Mouse (Mus musculus): ENCODE measurements at regions not wholly inside any gene's neighbourhood (a gene's known extent, or its start where the extent isn't known, plus 50 kb on each side); places are given as distances from the start of the nearest gene placed in this dataset.

- Histone ChIP-seq H3K9me3 (no peaks in the 10 kb centered on the region), H3K27me3 (no peaks in the 10 kb centered on the region; the same call in 1 of the 2 replicates), H3K27ac (no peak overlapping the region), H3K4me3 (no peak overlapping the region), H3K9ac (no peak overlapping the region), H3K4me2 (replicated peaks) (no peak overlapping the region), H3K4me1 (no peaks in the 10 kb centered on the region), H3K36me3 (no peaks in the 10 kb centered on the region)
- ATAC-seq (ENCODE audit: insufficient number of reproducible peaks, insufficient read depth, low FRiP score, low TSS enrichment) = no peak
- WGBS = 15% methylated on average over 2 of the region's 2 CpGs
These were observed 159.7 kb upstream of the Adamts16 start for GRCm38 (mm10) chr13:71001278-71001677.

- H3K9me3 ChIP-seq = no peaks in the 10 kb centered on the region
- ATAC-seq (ENCODE audit: insufficient number of reproducible peaks, insufficient read depth, low FRiP score, low TSS enrichment) = peak; percentile 49; the same call in 1 of the 2 replicates
- no peak overlapping the region for H3K4me2 ChIP-seq (replicated peaks)
- 47% methylated on average over 5 of the region's 5 CpGs for WGBS
- H3K9ac ChIP-seq = no peak overlapping the region
- no peak overlapping the region for H3K27ac ChIP-seq
- H3K27me3 ChIP-seq = no peaks in the 10 kb centered on the region
- no peaks in the 10 kb centered on the region for H3K4me1 ChIP-seq
- no peaks in the 10 kb centered on the region for H3K36me3 ChIP-seq
- no peak overlapping the region for H3K4me3 ChIP-seq
These were observed 158.9 kb upstream of the Adamts16 start for GRCm38 (mm10) chr13:71000422-71001008.

DNA sequence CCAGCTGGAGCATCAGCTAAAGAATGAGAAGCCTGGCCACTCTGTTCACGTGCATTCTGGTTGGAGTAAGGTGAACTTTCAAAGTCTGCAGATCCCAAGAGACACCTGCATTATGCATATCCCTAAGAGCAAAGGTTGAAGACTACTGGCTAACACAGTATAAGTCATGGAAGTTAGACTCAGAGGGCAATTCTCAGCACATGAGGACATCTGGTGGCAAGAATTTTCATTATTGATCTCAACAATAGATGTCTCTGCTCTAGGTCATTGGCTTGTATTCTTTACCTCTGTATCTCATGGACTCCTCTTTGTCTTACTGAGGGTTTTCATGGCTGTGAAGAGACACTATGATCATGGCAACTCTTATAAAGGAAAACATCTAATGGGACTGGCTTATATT is 151.9 kb upstream of the Adamts16 start:
- Histone ChIP-seq H3K27me3 (no peaks in the 10 kb centered on the region), H3K4me2 (replicated peaks) (no peak overlapping the region), H3K9me3 (no peaks in the 10 kb centered on the region), H3K4me3 (no peak overlapping the region), H3K4me1 (no peaks in the 10 kb centered on the region), H3K27ac (no peak overlapping the region), H3K36me3 (no peaks in the 10 kb centered on the region), H3K9ac (no peak overlapping the region)
- ATAC-seq (ENCODE audit: insufficient number of reproducible peaks, insufficient read depth, low FRiP score, low TSS enrichment) = no peak
- WGBS = 59% methylated on average over 1 of the region's 1 CpGs

DNA sequence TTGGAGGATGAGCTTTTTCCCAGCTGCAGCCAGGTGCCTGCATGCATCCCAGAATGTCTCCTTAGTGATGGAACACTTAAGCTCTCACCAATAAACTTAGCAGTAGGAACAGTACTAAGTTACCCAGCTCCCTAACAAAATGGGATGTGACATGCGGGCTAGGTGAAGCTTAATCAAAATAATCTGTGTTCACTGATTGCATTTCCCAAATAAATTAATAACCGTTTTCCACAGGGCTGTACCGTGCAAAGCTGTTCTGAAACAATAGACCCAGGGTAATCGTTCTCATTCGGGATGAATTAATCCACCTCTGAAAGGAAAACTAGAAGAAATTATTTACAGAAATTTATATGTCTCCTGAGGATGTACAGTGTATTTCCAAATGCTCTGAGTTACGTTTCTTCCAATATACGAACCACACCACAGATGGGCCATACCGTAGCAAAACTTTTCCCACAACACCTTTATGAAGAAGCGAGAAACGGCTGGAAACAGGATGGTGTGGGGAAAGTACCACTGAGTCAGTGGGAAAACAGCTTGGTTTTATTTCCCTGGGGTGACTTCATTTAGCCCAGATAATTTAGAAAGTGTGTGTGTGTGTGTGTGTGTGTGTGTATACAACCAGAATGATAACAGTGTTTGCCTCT is 148.5 kb upstream of the Adamts16 start:
- ATAC-seq (ENCODE audit: insufficient number of reproducible peaks, insufficient read depth, low FRiP score, low TSS enrichment) = no peak
- H3K4me2 ChIP-seq (replicated peaks) = no peak overlapping the region
- 71% methylated on average over 10 of the region's 10 CpGs for WGBS
- H3K27ac ChIP-seq = no peak overlapping the region
- no peaks in the 10 kb centered on the region for H3K27me3 ChIP-seq
- H3K4me3 ChIP-seq = no peak overlapping the region
- no peaks in the 10 kb centered on the region for H3K9me3 ChIP-seq
- H3K36me3 ChIP-seq = no peaks in the 10 kb centered on the region
- no peaks in the 10 kb centered on the region for H3K4me1 ChIP-seq
- H3K9ac ChIP-seq = no peak overlapping the region

DNA sequence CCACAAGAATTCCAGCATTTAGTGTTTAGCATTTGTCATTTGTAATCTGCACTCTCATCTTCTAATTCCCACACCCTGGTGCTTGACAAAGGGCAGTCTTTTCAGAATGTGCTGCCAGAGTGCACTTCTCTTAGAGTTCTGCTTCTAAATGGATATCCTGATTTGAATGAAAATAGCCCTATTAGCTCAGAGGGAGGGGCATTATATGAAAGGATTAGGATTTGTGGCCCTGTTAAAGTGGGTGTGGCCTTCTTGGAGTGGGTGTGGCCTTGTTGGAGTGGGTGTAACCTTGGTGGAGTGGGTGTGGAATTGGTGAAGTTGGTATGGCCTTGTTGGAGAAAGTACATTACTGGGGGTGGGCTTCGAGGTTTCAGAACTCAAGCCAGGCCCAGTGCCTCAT is 137.7 kb upstream of the Adamts16 start:
- Histone ChIP-seq H3K4me1 (no peaks in the 10 kb centered on the region), H3K27me3 (no peaks in the 10 kb centered on the region), H3K36me3 (no peaks in the 10 kb centered on the region), H3K4me3 (no peak overlapping the region), H3K9me3 (no peaks in the 10 kb centered on the region), H3K9ac (no peak overlapping the region), H3K4me2 (replicated peaks) (no peak overlapping the region), H3K27ac (no peak overlapping the region)
- 89% methylated on average over 1 of the region's 1 CpGs for WGBS
- ATAC-seq (ENCODE audit: insufficient number of reproducible peaks, insufficient read depth, low FRiP score, low TSS enrichment) = no peak

DNA sequence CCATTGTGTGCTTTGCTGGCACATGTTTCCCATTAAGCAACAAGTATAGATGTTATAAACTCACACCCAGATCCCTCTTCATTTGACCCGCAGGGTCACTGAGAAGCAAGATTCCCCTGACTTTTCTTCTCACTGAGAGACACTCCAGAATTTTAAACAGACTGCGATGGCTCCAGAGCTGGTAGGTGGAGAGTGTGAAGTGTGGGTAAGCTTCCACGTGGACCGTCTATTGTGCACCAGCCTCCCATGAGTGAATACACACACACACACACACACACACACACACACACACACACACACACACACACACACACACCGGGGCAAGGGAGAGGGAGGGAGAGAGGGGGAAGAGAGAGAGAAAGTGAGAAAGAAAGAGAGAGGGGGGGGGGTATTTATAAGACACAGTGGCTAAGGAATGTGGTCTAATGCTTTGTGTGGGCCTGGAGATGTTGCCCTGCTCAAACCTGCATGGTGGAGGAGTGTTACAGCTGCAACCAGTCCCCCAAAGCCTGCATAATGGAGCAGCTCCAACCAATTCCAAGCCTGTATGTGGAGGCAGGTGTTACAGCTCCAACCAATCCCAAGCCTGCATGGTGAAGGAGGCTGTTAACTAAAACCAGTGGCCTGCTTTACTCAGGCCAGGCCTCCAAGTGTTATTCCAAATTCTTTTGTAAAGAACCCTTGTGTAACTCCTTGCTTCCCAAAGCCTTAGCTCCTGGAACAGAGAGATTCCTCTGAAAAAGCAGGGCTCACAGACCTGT is 137.1 kb upstream of the Adamts16 start:
- H3K36me3 ChIP-seq = no peaks in the 10 kb centered on the region
- H3K27me3 ChIP-seq = no peaks in the 10 kb centered on the region
- H3K4me1 ChIP-seq = no peaks in the 10 kb centered on the region
- no peak overlapping the region for H3K9ac ChIP-seq
- no peak for ATAC-seq (ENCODE audit: insufficient number of reproducible peaks, insufficient read depth, low FRiP score, low TSS enrichment)
- no peak overlapping the region for H3K4me3 ChIP-seq
- no peak overlapping the region for H3K4me2 ChIP-seq (replicated peaks)
- H3K9me3 ChIP-seq = no peaks in the 10 kb centered on the region
- WGBS = 79% methylated on average over 5 of the region's 5 CpGs
- no peak overlapping the region for H3K27ac ChIP-seq

- H3K27ac ChIP-seq = no peak overlapping the region
These were observed 128.0 kb upstream of the Adamts16 start for GRCm38 (mm10) chr13:70969596-70969995.

DNA sequence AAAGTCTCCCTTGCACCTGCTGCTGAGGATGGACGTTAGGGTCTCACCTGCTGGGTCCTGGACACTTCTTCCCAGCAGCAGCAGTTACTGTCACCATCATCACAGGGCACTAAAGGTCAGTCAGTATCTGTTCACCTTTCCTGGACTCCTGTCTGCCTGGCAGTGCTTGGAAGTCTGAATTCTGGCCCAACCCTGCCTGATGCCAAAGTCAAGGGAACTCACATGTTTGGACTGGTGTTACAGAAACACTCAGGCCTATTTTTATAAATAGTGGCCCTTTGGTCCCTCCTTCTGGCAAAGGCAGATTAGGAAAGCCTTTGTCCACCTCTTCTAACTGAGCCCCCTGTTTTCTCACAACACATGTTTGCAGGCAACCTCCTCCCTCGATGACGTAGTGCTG is 126.2 kb upstream of the Adamts16 start:
- Histone ChIP-seq H3K27ac (no peak overlapping the region), H3K4me3 (no peak overlapping the region), H3K27me3 (no peaks in the 10 kb centered on the region), H3K36me3 (no peaks in the 10 kb centered on the region), H3K9ac (no peak overlapping the region), H3K4me2 (replicated peaks) (no peak overlapping the region), H3K9me3 (no peaks in the 10 kb centered on the region), H3K4me1 (peaks cover 3% of the 10 kb centered on the region; the same call in 1 of the 2 replicates)
- 58% methylated on average over 3 of the region's 3 CpGs for WGBS
- ATAC-seq (ENCODE audit: insufficient number of reproducible peaks, insufficient read depth, low FRiP score, low TSS enrichment) = no peak

More at GRCm38 (mm10) chr13:70969596-70969995, 128.0 kb upstream of the Adamts16 start:
- no peaks in the 10 kb centered on the region for H3K9me3 ChIP-seq
- H3K4me1 ChIP-seq = peaks cover 3% of the 10 kb centered on the region; the same call in 1 of the 2 replicates
- no peak overlapping the region for H3K9ac ChIP-seq
- ATAC-seq (ENCODE audit: insufficient number of reproducible peaks, insufficient read depth, low FRiP score, low TSS enrichment) = no peak
- no peaks in the 10 kb centered on the region for H3K36me3 ChIP-seq
- 36% methylated on average over 9 of the region's 9 CpGs for WGBS
- H3K4me2 ChIP-seq (replicated peaks) = no peak overlapping the region
- no peaks in the 10 kb centered on the region for H3K27me3 ChIP-seq
- H3K4me3 ChIP-seq = no peak overlapping the region

GRCm38 (mm10) chr13:70963384-70963783 is 121.8 kb upstream of the Adamts16 start:
- H3K9ac ChIP-seq = no peak overlapping the region
- no peaks in the 10 kb centered on the region for H3K9me3 ChIP-seq
- H3K4me3 ChIP-seq = no peak overlapping the region
- WGBS = 70% methylated on average over 2 of the region's 2 CpGs
- no peaks in the 10 kb centered on the region for H3K27me3 ChIP-seq
- H3K4me1 ChIP-seq = no peaks in the 10 kb centered on the region
- no peaks in the 10 kb centered on the region for H3K36me3 ChIP-seq
- H3K4me2 ChIP-seq (replicated peaks) = no peak overlapping the region
- ATAC-seq (ENCODE audit: insufficient number of reproducible peaks, insufficient read depth, low FRiP score, low TSS enrichment) = no peak
- no peak overlapping the region for H3K27ac ChIP-seq

DNA sequence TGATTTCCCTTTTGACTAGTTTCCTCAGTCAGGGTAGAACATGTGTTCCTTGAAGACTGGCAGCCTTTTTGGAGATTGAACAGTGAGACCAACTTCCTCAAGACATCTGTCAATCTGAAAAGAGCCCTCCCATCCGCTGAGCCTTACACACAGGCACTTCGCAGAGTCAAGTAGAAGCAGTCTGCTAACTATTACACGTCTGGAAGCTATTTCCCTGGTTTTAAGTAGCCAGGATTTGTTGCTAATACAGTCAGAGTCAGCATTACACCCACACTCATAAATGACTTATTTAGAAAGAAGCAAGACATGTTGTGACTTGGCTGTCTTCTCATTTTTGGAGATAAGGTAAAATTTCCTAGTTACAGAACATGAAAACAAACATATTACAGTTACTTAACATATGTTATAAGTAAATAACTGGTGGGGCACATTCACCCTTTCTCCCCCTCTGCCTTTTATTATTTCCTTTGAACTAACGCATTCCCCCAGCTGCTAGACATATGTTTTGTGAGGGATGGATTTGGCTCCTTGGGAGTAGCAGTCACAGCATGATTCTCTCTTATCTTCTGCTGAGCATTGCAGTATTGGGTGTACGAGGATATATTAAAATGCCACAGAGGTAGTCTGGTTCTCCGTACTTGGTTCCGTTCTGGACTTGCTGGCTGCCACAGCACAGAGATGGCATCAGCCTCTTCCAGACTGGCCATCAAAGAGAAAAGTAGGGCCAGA is 92.9 kb upstream of the Adamts16 start:
- Histone ChIP-seq H3K4me1 (no peaks in the 10 kb centered on the region), H3K27ac (no peak overlapping the region), H3K27me3 (no peaks in the 10 kb centered on the region), H3K36me3 (no peaks in the 10 kb centered on the region), H3K9ac (no peak overlapping the region), H3K4me2 (replicated peaks) (no peak overlapping the region), H3K4me3 (no peak overlapping the region), H3K9me3 (no peaks in the 10 kb centered on the region)
- WGBS = 39% methylated on average over 7 of the region's 7 CpGs
- no peak for ATAC-seq (ENCODE audit: insufficient number of reproducible peaks, insufficient read depth, low FRiP score, low TSS enrichment)

GRCm38 (mm10) chr13:70913834-70914233 is 72.2 kb upstream of the Adamts16 start:
- Histone ChIP-seq H3K9ac (no peak overlapping the region), H3K27me3 (0 out of 2 replicates have a peak, but pooled peaks cover 2% of the 10 kb centered on the region), H3K36me3 (no peaks in the 10 kb centered on the region), H3K4me2 (replicated peaks) (no peak overlapping the region), H3K9me3 (no peaks in the 10 kb centered on the region), H3K4me3 (no peak overlapping the region), H3K27ac (no peak overlapping the region), H3K4me1 (no peaks in the 10 kb centered on the region)
- WGBS = 81% methylated on average over 1 of the region's 1 CpGs
- no peak for ATAC-seq (ENCODE audit: insufficient number of reproducible peaks, insufficient read depth, low FRiP score, low TSS enrichment)
